Mouse (Mus musculus) neural tube, embryonic 10.5 days (tissue): Measurements from ENCODE around the gene Hirip3.
A peak's percentile ranks its signal among the peaks of the same experiment; 100 is the strongest.
"Not testable (repeated sequence)": the region's sequence is repeated elsewhere in the genome, so short reads cannot be mapped to it uniquely, and the experiment has no call there.

Experiments used
- DNase-seq: peaks from one replicate; pipeline ENCODE4 v3.0.0-alpha.2; 2017; ENCODE audit warnings: low spot score; ENCODE audit errors: extremely low spot score

Gene Hirip3

GRCm38 (mm10) chr7:126853454-126853853 lies 8.3 kb upstream of the Hirip3 start:
- no peak for DNase-seq

DNA sequence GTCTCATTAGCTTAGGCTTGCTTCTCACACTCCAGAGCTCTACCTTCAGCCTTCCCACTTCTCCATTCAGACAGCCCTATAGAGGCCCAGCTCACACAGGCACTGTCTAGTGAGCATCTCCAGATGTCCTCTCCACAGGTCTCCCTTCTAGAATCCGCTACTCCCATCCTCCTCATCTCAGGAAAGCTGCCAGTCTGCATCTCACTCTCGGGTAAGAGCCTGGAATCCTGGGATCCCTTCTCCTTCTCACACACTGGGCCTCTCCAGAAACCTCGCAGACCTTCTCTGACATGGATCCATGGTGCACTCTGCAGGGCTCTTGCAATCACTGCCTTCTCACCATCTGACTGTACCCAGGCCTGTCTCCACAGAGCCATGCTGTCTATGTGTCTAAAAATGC lies 6.1 kb upstream of the Hirip3 start:
- no peak for DNase-seq

DNA sequence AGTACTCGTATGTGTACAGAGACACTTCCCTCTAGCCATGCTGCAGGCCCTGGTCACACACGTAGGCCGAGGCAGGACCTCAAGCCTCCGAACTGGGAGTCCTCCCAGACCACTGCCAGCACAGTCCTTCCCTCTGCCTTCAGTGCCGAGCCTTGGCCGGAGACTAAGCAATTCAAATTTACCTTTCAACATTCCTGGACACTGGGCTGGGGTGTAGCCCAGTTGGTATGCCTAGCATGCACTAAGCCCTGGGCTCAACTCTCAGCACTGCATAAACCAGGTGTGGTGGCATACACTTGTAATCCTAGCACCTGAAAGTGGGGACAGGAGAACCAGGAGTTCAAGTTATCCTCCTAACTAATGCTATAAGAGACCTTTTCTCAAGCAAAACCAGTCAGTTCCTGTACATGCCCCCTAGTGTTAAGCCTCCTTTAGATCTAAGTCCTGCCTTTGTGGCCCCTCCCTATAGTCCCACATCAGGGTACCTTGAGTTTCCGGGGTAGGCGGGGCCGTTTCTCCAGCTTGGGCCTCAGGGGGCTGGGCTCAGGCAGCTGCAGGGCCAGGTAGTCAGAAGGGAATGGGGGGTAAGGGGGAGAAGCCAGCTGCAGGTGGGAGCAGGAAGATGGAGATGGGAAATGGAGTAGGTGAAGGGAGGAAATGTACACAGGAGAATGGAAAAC lies 4.9 kb upstream of the Hirip3 start:
- no peak for DNase-seq

GRCm38 (mm10) chr7:126860987-126861386 lies 785 bp upstream of the Hirip3 start:
- no peak for DNase-seq

DNA sequence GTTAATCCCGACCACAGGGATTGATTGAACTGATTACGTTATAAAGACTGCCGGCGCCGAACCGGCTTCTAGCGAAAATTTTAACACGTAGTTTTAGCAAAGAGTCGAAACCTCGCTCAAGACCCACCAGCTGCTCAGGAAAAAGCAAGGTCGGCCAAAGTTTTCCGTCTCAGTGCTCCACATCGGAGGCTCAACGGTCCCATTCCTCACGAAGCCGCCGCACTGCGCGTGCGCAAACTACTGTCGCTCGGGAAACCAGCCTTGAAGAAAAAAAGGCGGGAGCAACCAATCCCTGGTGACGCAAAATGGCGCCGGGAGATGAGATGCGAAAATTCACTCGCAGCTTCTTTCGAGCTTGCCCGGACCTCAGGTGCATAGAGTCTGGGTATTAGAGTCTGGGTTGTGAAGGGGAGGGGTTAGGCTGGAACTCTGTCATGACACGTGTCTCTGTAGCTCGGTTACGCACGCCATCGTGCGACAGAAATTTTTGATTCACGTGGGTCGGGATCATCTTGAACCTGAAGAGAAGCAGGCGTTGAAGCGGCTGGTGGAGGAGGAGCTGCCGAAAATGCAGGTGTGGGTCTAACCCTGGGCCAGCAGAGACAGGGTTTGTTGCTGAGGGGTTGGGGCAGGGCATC lies 494 bp downstream of the Hirip3 start, which contains the start of gene Ino80e:
TSS of gene Ino80e (minus strand) at position 231 of the 638 bp plus-strand sequence.
- peak; percentile 94 for DNase-seq

- no peak for DNase-seq
These were observed 2.0 kb downstream of the Hirip3 start for GRCm38 (mm10) chr7:126863791-126864190.

- no peak for DNase-seq
These were observed 5.8 kb downstream of the Hirip3 start for GRCm38 (mm10) chr7:126867534-126867933.

GRCm38 (mm10) chr7:126868003-126868402 lies 6.2 kb downstream of the Hirip3 start:
- no peak for DNase-seq

DNA sequence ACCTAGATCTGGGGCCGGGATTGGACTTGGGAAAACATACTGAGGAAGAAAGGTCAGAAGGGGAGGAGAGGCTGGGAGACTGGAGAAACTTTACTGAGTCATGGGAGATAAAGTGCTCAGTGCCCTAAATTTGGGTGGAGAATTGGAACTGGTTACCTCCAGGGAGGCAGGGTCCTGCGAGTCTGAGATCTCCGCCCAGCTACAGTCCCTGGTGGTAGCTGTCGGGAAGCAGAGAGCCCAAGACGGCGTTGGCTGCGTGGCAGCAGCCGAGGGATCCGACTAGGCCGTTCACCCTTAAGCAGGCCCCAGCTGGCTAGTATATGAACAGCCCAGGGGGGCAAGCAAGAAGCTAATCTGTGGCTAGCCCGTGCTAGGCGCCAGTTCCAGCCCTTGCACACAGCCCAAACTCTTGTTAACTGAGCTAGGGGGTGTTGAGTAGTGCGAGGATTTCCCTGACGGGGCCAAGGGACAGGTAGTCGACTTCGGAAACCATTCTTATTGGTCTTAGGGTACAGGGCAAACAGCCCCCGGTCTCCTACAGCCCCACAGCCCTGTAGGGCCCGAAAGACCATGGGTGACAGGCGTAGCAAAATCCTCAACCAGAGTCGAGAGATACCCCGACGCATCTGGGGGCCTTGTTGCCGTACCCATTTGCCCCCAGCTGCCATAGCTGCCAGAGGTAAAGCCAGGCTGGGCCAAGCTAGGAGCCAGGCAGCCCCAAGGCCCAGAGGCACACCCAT lies 8.2 kb downstream of the Hirip3 start:
- DNase-seq, result no peak

DNA sequence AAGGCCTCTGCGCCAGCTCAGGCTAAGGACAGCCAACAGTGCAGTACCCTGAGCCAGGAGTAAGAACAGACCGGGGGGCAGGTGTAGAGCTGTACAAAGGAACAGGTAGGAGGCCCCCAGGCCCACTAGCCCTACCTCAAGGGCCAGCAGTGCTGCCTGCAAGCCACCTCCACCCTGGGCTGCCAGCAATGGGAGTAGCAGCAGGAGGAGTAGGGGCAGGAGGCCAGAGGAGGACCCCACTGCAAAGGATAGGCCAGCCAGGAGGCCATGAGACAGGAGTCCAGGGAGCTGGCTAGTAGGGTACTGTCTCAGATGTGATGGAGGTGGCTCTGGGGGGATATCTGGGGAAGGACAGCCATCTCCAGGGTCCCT lies 8.7 kb downstream of the Hirip3 start:
- no peak for DNase-seq

DNA sequence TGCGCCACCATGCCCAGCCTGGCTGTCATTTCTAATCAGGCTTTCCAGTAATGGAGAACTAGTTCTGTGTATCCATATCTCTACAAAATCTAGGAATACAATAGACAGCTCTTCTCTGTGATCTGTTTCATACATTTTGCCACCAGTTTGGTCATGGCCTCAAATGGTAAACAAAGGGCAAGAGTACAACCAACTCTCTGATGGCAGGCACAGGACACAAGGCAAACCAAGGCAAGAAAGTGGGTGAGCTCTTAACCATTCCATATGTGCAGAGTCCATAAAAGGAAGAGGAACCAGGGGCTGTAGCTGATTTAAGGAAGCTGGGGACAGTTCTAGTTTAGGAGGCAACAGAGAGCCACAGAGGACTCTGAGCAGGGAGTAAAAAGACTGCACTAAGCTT lies 15.5 kb downstream of the Hirip3 start:
- DNase-seq, result no peak

DNA sequence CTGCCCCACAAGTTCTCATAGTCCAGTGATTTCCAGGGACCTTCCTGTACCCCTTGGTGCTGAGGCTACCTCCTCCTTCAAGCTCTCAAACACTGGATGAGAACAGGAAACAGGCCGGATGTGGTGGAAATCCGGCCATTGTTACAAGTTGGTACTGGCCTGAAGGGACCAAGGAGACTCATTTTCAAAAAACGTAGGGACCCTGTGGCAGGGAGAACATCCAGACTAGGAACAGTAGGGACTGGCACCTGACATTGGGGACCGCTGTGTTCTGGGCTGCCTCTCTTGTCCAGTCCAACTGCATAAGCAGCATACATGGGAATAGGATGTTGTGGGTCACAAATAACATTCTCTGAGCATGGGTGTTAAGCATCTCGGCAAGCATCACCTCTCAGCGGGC lies 19.3 kb downstream of the Hirip3 start:
- no peak for DNase-seq

DNA sequence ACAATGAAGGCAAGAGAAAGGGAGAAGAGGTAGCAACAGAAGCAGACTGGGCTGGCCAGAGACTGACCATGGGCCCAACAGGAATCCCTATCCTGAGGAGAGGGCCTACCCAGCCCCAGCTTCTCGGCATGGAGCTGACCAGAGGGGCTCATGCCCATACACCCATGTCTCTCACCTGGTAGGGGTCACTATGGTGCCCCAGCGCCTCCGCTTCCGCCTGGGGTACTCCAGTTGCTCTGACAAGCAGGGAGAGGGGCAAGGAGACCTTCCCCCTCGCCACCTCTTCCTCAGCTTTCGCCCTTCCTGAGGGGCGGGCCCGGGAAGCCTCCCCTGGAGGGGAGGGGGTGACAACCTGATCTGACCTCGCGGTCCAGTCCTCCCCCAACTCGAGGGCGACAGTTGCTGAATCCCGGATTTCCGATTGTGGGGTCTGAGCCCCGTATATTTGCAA lies 22.0 kb downstream of the Hirip3 start:
- DNase-seq, result no peak

- peak; percentile 99 for DNase-seq
These were observed 22.8 kb downstream of the Hirip3 start, which contains the start of gene Taok2 for GRCm38 (mm10) chr7:126884286-126885164. Gene Taok2, minus strand, starts transcription at chr7:126884703.

- DNase-seq, result no peak
These were observed 25.5 kb downstream of the Hirip3 start for GRCm38 (mm10) chr7:126887281-126887680.

DNA sequence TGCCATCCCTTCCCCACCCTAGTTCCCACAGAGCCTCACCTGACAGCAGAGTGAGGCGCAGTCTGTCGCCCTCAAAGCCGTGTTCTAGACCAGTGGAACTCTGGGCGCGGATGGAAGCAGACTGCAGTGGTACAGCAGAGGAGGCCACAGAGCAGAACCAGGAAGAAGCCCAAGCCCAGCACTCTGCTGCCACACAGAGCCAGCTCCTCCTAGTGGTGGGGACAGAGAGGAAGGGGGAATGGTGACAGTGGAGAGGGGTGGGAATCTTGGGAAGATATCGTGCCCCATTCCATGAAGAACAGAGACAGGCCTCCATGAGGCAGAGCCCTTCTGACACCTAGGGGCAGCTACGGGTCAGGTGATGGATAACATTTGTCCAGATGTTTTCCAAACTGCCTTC lies 27.1 kb downstream of the Hirip3 start:
- DNase-seq, result no peak

DNA sequence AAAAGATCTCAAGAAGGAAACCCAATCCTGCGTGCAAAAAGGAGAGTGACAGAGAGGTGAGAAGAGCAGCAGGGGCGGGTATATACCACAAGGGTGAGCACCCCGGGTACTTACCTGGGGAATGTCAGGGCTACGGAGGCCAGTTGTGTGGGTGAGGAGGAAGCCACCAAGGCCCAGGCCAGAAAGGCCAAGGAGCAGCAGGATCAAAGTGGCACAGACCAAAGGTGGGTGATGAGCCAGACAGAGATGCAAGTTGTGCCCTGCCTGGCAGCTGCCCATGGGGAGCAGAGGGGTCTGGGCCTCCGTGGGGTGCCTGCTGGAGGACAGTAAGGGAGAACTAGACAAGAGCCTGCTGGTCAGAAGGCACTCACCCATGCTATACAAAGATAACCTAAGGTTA lies 35.1 kb downstream of the Hirip3 start:
- DNase-seq, result no peak

- DNase-seq, result peak; percentile 21
These were observed 35.8 kb downstream of the Hirip3 start for GRCm38 (mm10) chr7:126897390-126898101.

GRCm38 (mm10) chr7:126898102-126898990 lies 36.6 kb downstream of the Hirip3 start:
- peak; percentile 99 for DNase-seq

DNA sequence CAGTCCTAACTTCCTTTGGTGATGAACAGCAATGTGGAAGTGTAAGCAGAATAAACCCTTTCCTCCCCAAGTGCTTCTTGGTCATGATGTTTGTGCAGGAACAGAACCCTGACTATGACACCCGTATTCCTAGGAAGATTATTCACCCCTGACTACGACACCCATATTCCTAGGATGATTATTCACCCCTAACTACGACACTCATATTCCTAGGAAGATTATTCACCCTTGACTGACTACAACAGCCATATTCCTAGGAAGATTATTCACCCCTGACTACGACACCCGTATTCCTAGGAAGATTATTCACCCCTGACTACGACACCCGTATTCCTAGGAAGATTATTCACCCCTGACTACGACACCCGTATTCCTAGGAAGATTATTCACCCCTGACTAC lies 38.0 kb downstream of the Hirip3 start:
- not testable (repeated sequence) for DNase-seq
